In genomic region chr5:97126005-97126404, GRCm38 (mm10) we compare ENCODE assay signal across 9 mouse cellular contexts. TPM values are rescaled to one million over a fixed set of nuclear protein-coding genes. Genes with fewer than 3 reads are reported as not detected.
DNase-seq lines count a peak whose midpoint lies in the region; ATAC-seq and TF ChIP-seq lines count a peak whose summit lies in the region.
"Had no signal": no experiment of that assay in that cellular context is flagged by ENCODE, and none has a peak within 500 bp of the region (broad histone marks: within the 10 kb centered on the region; RNA-seq: fewer than 3 reads in every experiment).

No protein-coding gene starts in this region.

- H3K4me2 ChIP-seq in midbrain, postnatal 0 days (ENCODE audit: low read depth, low read length, poor library complexity, severe bottlenecking), result no peak overlapping the region
- H3K4me2 ChIP-seq: embryonic facial prominence, embryonic 12.5 days had no signal

- no peaks in the 10 kb centered on the region for H3K9me3 ChIP-seq in midbrain, postnatal 0 days (ENCODE audit: low read length)
- H3K9me3 ChIP-seq: embryonic facial prominence, embryonic 12.5 days had no signal

- 0 out of 2 replicates have a peak, but pooled peaks cover 4% of the 10 kb centered on the region for H3K27me3 ChIP-seq in midbrain, postnatal 0 days (ENCODE audit: insufficient read depth, low read length)
- H3K27me3 ChIP-seq: embryonic facial prominence, embryonic 12.5 days had no signal

- intact Hi-C loops in heart, postnatal 25 days (cut with DNase I), result loop anchor here (2.0 to 10.0 kb wide), 5 partner anchors 809 to 1741 kb away; partner anchors contain the start of gene Cfap299
- intact Hi-C loops in gastrocnemius, postnatal 14 days (cut with DNase I; ENCODE audit: low total_unique reads), result no loop called here
- intact Hi-C loops in left cerebral cortex, postnatal 4 days (cut with DNase I), result loop anchor here (5.0 to 10.0 kb wide), 3 partner anchors 809 to 1201 kb away; partner anchors contain the start of gene Cfap299

- no peaks in the 10 kb centered on the region for H3K36me3 ChIP-seq in midbrain, postnatal 0 days (ENCODE audit: insufficient read depth, low read length)
- H3K36me3 ChIP-seq: embryonic facial prominence, embryonic 12.5 days had no signal

- ATAC-seq in midbrain, postnatal 0 days (ENCODE audit: low FRiP score), result peak; percentile 84

- H3K4me3 ChIP-seq in midbrain, postnatal 0 days (ENCODE audit: low read depth, low read length), result no peak overlapping the region
- H3K4me3 ChIP-seq: embryonic facial prominence, embryonic 12.5 days had no signal

- 14% methylated on average over 4 of the region's 4 CpGs for WGBS in midbrain, postnatal 0 days

- DNase-seq in heart, postnatal 4 days, result peak; percentile 57
- no peak for DNase-seq in heart, postnatal 25 days (ENCODE audit: low spot score)
- peak; percentile 58 for DNase-seq in ES-CJ7 (ENCODE audit: low read depth, low spot score)
- peak; percentile 50 for DNase-seq in cerebellum, adult 8-10 months
- peak; percentile 17 for DNase-seq in gastrocnemius, postnatal 14 days
- DNase-seq in left cerebral cortex, postnatal 4 days, result peak; percentile 68
- DNase-seq in midbrain, postnatal 0 days (ENCODE audit: low spot score), result peak; percentile 74
- no peak for DNase-seq in urinary bladder, postnatal 10 days (ENCODE audit: low spot score)

- TF ChIP-seq CTCF in midbrain, postnatal 0 days (IDR thresholded peaks at IDR 0.05), result peak; percentile 93

- H3K27ac ChIP-seq in midbrain, postnatal 0 days (ENCODE audit: low read depth, low read length), result no peak overlapping the region
- H3K27ac ChIP-seq: embryonic facial prominence, embryonic 12.5 days had no signal

- no peak overlapping the region for H3K9ac ChIP-seq in midbrain, postnatal 0 days (replicated peaks; ENCODE audit: low read length, poor library complexity, severe bottlenecking)
- H3K9ac ChIP-seq: embryonic facial prominence, embryonic 12.5 days had no signal

- H3K4me1 ChIP-seq in midbrain, postnatal 0 days (ENCODE audit: insufficient read depth, low read length), result no peaks in the 10 kb centered on the region
- H3K4me1 ChIP-seq: embryonic facial prominence, embryonic 12.5 days had no signal

RNA-seq across cellular contexts. Expression of gene Paqr3, which starts 14.6 kb away (rescaled TPM):
- total RNA-seq in heart, postnatal 4 days (2021), result 1 to 10 TPM; 3.0 to 3.6 TPM
- total RNA-seq in heart, postnatal 25 days (2021), result 1 to 10 TPM; 2.3 to 2.8 TPM
- 1 to 10 TPM; 2.8 TPM for total RNA-seq in gastrocnemius, postnatal 14 days (2021)
- total RNA-seq in left cerebral cortex, postnatal 4 days (2021), result 10 to 100 TPM; 40.4 to 43.8 TPM
- total RNA-seq in midbrain, postnatal 0 days (2014; rRNA removed), result 47.4 and 51.8 TPM in 2 replicates
- polyA plus RNA-seq in midbrain, postnatal 0 days (2015; fragmentation: Nextera tagmentation; extraction: Ambion mirVana), result 12.1 and 12.8 TPM in 2 replicates

Comparison
In these comparisons a context has a peak if more than half of its experiments do, and no peak if none do; other contexts are left out.
1. DNase-seq: peak in heart, postnatal 4 days (single experiment), ES-CJ7 (single experiment), cerebellum, adult 8-10 months (single experiment), gastrocnemius, postnatal 14 days (single experiment), left cerebral cortex, postnatal 4 days (single experiment) and midbrain, postnatal 0 days (single experiment); none in heart, postnatal 25 days (single experiment) and urinary bladder, postnatal 10 days (single experiment).
2. RNA of gene Paqr3, which starts 14.6 kb away (total RNA-seq): 47.4 to 51.8 TPM in midbrain, postnatal 0 days and 40.4 to 43.8 TPM in left cerebral cortex, postnatal 4 days; 3.0 to 3.6 TPM in heart, postnatal 4 days, 2.8 TPM in gastrocnemius, postnatal 14 days and 2.3 to 2.8 TPM in heart, postnatal 25 days; every median in the first group is over 4 times any median in the second.